Mouse (Mus musculus): ENCODE data around the gene Mr1.

- TF ChIP-seq CTCF (IDR thresholded peaks at IDR 0.05; ENCODE audit: control insufficient read depth, insufficient read depth, insufficient replicate concordance, low read depth, low read length) = no peak
- TF ChIP-seq POLR2A (IDR thresholded peaks at IDR 0.05; ENCODE audit: control insufficient read depth, low read depth, low read length) = no peak
Observed at GRCm38 (mm10) chr1:155097931-155098485, 48.6 kb downstream of the Mr1 start.
